Mouse (Mus musculus): Measurements from ENCODE around the gene Foxp2. TPM values are rescaled to one million over a fixed set of nuclear protein-coding genes. Genes with fewer than 3 reads are reported as not detected.
A peak's percentile ranks its signal among the peaks of the same experiment; 100 is the strongest.

Gene Foxp2
- 4.5 and 6.5 TPM in 2 replicates for total RNA-seq (2021)
- long read RNA-seq, partial matches to known transcripts = 2 of 3 reads
- long read RNA-seq, other reads (novel, unspliced or antisense) = 1 of 3 reads

DNA sequence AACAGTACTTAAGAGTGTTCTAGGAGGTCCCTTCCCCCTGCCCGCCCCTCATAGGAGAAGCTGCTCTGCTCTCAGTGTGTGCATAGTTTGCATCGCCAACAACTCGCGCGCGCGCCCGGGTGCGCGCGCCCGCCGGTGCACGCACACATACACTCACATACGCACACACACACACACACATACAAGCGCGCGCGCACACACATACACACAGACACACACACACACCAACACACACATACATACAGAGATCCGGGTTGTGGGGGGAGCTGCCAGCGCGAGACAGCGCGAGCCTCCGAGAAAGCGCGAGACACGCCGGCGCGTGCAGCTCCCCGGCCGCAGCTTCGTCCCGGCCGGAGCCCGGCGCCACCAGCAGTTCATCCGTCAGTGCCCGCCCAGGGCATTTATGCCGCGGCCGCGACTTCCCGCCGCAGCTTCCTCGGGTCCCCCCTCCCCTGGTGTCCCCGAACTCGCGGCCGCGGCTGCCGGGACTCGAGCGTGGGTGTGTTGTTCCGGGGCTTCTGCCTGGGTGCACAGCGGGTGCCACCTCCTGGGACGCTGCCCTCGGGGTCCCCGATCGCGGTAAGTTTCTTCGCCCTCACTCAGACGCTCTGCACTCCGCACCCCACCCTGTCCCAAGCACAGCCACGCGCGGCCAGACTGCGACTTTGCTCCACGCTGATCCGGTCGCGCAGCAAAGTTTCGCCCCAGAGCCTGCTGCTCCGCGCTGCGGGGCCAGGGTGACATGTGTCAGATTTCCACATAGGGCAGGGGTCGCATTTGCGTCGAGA lies at the start of gene Foxp2:
Gene Foxp2, plus strand, starts transcription at position 167 of the 788 bp plus-strand sequence.
- peak; percentile 36 for DNase-seq

DNA sequence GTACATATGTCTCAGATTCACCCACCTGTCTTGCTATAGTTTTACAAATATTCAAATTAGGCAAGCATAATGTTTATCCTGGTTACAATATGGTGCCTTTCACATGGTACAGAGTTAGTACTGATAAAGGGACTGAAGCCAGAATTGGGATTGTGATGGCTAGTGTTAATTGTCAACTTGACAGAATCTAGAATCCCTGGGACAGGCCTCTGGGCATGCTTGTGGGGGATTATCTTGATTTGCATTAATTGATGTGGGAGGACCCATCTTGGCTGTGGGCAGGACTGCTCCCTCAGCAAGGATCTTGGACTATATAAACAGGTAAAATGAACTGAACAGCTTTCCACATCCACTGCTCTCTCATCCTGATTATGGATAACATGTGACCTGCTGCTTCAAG lies 15.9 kb upstream of the Foxp2 start:
- no peak for DNase-seq

DNA sequence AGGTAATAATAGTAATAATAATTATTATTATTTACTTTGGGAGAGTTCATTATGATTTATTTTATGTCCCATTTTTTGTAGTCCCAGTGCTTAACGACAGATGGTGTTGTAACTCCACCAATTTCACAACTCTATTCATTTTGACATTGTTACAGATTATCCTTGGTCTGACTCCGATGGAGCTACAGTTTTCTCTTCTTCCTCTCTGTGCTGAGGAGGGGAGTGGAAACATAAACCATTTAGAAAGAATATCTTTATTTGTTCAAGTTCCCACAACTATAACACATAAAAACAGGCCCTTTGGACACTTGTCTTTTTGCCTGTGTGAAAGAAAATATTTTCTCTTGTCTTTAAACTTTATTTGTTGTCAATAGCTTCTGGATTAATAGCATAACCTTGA lies 4.1 kb upstream of the Foxp2 start:
- no peak for DNase-seq

DNA sequence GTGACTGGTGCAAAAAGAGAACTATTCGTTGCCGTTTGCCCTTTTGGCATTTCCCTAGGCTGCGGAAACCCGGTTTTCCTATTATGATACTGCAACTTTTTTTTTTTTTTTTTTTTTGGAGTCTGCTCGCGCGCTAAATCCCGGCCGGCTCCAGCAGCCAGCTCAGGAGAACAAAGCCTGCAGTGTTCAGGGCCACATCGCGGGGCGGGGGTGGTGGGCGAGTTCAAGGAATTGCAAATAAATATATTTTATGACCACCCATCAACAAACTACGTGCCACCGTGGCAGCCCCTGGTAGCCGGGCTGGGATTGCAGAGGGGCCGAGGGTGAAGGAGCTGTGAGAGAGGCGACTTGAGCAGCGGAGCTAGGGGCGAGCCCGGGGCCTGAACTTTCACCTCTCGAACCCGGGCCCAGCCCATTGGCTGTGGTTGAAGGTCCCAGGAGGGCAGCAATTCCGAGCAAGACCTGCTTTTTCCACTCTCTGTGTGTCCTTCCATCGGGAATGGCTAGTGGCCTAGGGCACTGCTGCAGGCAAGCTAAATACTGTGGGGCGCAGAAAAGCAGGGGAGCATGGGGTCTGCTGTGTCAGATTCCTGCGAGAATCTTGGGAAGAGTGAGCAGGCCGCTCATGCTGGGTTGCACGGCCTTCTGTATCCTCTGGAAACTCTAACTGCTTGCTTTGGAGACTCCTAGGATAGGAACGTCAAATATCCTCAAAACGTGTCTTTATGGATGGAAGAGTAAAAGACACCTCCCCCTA lies 2.9 kb upstream of the Foxp2 start:
- no peak for DNase-seq

DNA sequence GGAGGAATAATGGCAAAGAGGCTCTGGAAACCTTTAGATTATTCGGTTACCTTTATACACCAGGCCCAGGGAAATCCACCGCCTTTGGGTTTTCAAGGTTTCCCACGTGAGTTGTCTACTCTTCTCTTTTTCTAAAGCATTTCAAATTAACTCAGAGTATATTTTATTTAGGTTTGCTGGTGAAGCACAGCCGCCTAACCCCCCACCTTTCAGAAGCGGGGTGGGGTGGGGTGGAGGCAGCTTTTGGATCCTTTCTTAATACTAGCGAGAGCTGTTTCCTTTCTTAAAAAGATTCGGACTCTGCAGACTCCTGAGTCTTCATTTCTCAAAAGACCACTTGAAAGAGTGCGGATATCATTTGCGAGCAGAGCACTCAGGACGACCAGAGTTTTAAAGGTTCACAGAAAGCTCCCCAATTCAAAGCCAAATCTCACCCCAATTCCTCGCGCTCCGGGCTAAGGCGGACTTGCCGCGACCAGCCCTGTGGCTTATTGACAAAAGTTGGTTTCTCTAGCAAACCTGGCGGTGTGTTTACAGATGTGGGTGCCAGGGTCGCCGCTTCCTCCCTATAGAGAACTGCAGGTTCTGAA lies 2.0 kb upstream of the Foxp2 start:
- DNase-seq = no peak

DNA sequence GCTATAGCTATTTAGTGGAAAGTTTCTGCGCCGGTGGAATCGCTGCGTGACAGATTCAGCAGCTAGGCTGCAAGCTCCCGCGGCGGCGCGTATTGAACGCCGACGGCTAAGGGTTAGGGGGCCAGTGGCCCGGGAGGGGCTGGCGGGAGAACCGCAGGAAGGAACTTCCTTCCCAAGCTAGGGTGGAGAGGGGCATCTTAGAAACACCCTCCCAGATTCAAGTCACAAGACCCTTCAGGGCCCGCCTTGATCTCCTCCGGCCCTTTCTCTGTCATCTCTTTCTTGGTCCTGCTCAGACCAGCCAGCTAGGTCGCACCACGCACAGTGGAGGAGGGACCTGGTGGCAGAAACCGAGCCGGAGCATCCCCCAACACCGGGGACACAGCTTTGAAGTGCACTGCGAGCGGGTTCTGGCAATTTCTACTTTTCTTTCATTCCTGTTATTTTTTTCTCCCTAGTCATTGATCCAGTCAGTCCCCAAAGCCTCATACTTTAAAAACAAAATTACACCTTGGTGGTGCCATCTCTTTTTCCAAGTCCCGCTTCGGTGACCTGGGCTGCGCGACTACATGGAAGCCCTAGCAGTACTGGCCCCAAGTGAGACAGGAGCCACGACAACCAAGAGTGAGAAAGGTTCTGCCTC lies 1.1 kb upstream of the Foxp2 start:
- DNase-seq = peak; percentile 9

DNA sequence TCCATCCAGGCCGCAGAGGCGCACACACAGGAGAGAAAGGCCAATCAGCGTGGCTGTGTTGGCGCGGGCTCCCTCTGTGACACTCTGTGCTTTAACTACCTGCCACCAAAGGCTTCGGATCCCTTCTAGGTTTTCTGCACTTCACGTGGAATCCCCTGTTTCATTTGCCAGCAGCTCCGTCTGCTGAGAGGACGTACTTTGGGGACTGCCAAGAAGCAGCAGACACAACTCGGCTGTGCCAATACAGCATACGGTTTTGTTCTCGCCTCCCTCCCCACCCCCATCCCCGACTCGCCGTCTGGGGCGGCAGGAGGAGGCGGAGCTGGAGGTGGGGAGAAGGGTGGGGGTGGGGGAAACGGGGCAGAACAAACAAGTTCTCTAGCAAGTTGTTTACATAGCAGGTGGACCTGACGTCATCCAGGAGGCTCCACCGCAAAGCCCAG lies 549 bp upstream of the Foxp2 start:
- peak; percentile 58 for DNase-seq

DNA sequence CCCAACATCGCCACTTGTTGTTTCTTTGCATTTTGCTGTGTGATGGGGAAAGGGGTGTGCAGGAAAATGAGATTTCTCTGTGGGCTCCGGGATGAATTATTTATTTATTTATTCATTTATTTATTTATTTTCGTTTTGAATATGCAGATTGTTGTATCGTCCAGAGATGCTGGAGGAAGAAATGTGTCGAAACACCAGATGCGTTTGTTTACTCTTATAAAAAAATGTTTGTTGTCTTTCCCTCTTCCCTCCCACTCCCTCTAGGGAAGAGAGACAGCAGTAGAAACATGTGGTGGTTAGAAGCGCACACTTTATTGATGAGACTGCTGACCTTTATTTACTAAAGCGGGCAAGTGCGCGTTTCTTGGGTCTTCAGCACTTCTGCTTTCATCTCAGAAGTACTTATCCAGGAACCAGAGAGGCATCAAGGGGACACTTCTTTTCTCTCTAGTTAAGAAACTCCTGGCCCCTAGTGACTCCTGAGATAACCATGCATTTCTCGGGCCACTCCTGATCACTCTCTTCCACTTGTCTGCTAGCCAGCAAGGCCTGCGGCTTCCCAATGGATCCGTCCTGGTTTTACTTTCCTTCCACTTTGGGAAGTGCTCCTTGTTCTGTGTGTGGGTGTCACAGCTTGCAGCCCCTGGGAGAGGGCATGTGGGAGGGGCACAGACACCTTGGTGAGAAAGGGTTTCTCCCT lies 972 bp downstream of the Foxp2 start:
- no peak for DNase-seq

DNA sequence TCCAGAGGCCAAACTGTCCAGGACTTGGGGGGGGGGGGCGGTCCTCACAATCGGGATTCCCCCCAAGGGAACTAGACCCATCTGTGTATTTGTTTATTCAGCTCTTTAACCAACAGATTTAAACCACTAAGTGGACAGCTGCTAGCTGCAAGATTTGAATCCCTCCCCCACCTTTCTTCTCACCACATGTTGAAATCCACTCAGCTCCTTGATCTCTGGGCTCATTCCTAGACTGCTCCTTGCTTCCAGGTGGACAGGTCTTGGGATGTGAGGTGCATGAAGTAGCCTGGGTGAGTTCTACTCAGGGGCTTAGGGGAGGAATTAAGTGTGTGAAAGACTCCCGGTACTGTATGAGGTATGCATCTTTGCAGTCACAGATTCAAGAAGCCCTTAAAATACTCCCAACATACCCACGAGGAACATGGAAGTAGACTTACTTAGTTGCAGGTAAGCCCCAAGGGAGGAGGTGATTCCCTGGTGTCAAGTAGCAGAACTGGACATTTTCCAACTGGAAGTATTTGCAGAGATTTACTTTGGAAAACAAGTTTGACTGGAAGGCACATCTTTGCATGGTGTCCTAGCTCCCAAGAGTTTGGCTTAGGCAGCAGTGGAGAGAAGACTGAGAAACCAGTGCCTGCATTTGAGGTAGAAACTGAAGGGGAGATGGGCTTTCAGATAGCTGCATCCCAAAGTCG lies 2.3 kb downstream of the Foxp2 start:
- no peak for DNase-seq

DNA sequence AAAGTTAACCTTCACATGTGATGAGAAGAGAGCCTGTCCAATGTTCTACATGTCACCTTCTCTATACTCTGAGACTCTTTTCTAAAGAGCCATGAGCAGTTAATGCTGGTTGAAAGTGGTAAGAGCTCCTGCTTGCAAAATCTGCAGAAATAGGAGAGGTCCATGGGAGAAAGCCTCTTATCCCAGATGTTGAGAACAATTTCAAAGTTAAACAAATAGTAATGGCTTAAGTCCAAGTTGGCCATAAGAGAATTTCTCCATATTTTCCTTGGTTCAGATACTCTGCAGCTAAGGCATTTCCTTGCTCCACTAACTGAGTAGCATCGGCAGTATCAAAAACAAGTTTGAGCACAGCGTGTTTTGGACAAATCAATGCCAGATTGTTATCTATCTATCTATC lies 13.9 kb downstream of the Foxp2 start:
- DNase-seq = no peak

DNA sequence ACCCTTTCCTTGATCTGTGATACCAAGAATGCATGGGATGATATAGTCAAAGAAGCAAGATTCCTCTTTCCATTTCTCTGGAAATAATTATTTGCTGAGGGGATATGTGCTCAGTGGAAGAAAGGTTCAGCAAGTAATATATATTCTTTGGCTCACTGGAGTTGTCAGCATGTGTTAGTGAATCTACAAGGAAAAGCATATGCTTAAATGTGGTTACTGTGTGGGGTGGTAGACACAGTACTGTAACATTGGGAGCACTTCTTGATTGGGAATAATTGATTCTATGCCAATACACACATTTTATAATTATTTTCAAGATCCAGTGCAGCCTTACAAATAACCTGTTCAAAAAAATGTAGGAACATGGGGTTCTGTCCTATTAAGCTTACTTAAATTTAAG lies 21.6 kb downstream of the Foxp2 start:
- no peak for DNase-seq

DNA sequence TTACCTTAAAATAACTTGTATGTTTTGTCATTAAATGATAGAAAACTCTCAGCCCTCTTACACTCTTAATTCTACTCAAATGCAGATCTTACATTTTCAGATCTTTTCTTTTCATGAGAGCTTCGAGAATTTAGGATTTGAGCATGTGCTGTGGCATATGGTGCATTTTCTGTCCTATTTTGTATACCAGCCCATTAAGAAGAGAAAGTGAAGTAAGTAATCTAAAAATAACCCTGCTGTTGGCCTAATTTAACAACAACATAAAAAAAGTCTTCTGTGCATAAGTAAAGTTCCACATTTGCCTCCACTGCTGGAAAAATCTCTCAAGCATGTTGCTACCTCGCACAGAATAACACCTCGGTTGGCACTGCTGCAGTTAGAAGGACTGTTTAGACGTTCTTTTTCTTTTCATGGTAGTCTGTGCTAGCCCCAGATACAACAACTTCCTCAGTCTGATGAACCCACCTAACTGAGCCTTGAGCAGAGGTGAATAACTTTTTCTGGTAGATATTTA lies 23.9 kb downstream of the Foxp2 start:
- DNase-seq = no peak

DNA sequence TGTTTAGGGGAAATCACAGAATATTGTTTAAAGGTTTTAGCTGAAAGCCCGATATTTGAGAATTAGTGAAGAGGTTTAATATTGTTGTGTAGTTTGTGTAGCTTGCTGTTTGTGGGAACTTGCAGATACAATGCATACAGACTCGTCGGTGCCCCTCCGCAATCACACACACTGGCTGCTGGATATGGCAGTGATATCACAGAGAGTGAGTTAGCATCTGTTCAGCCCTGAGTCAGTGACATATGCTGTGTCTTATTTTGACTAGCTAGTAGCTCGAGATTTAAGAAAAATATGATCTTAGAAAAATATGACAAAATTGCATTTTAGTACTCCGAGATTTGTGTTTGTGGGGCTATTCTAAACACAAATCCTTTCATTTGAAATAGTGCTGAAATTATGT lies 49.9 kb downstream of the Foxp2 start:
- DNase-seq = no peak

DNA sequence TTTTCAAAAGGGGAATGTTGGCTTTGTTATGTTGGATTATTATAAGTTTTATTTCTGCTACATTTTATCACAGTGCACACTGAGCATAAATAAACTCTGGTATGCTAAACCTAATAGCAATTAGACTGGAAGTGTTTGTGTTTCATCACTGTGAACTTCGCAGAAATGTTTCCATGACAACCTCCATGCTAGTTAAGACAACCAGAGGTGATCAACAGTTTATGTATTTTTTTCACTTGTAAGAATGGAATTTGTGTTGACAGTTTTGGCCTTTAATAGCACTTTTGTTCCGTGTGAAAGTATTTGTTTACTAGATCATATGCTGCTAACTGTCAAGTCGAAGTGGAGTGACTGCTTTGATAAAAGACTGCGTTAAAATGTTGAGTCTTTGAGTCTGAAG lies 51.6 kb downstream of the Foxp2 start:
- DNase-seq = no peak

DNA sequence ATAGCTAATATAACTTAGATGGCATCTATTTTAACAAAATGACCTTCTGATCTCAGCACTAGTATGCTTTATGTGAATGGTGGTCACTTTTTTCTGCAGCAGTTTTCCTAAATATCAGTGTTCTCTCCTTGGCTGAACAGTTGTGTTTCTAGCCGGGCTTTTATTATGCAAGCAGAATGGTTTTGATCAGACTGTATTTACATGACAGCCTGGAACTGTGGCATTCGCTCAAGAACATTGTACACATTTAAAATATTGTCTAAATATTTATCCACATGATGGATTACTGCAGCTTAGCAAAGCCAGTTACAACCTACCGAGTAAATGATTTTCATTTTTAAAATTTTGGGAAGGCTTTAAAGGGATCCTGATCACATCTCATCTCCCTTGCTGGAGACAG lies 75.9 kb downstream of the Foxp2 start:
- DNase-seq = no peak

DNA sequence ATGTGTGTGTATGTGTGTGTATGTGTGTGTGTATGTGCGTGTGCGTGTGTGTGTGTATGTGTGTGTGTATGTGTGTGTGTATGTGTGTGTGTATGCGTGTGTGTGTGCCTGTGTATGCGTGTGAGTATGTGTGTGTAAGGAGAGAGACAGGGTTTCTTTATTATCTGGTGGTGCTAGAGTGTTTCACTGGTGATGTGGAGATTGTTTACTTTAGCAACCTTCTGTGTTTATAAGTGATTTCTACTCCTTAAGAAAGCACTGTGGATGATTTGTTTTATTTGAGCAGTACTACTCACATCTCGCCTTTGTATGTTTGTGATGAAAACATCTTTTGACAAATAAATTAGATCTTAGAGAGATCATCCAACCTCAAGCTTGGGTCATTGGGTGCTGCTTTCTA lies 77.1 kb downstream of the Foxp2 start:
- DNase-seq = no peak

DNA sequence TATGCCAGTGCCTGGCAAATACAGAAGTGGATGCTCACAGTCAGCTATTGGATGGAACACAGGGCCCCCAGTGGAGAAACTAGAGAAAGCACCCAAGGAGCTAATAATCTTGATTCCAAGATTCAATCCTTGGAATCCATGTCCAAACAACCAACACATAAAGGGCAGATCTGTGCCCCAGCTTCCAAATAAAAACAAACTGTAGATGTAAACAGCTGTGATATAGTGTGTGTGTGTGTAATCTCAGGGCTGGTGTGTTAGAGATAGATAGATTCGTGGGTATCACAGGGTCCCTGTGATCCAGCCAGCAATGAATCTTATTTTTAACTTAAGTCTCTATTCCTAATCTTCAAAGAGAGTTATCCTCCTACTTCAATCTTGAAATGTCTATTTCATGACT lies 107.0 kb downstream of the Foxp2 start:
- no peak for DNase-seq

DNA sequence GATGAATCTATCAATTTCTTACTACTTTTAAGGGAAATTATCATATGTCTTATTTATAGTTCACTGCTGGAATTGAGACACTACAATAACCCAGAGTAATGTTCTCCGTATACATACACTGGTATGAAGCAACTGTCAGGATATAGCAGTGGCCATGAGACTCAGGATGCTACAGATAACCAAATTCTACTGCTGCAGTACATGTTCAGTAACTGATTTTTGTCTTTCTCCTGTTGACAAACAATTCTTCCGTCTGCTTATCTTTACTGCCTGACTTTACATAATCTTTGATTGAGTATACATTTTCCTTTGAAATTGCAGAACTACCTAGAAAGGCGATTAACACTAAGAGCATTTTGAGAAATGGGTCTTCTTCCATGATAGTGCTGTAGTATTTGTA lies 127.3 kb downstream of the Foxp2 start:
- no peak for DNase-seq

DNA sequence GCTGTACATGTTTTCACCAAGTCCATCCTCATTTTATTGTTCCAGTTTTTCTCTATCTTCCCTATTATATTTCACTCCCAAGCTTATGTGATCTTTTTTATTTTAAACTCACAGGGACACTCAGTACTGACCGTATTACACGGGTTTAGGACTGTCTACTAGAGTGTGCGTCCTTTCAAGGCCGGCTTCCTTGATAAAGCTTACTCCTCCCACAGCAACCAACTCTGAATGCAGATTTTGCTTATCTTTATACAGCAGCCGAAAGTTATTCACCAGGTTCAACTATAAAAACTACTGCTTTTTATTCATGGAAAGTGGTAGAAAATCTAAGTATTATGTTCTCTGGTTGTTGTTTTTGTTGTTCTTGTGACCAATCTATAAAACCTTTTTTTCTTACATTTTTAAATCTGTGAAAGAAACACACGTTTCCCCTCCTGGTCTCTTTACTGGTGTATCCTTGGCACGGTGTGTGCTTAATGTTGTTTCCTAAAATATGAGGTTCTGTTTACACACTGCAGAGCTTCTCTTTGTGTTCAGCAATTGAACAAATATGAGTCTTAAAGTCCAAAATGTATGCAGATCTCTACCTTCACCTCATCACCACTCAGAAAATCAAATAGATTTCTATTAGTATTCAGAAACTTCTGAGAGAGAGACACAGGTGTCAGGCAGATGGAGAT lies 128.4 kb downstream of the Foxp2 start:
- no peak for DNase-seq

DNA sequence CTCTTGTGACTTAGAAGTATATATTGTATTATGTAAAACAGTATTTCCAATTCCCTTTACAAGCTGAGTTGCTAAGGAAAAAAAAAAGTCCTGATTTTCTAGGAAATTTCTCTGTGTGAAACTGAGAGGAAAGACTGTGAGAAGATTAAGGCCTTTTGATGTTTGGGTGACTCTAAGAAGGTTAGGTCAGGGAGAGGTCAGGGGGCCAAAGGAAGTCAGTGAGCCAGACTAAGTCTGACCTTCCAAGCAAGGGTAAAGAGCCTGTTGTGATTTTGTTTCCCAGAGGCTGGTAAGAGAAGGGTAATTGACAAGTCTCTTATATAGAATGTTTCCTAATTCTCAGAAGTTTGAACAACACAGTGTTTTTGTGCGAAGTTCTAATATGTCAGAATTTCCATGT lies 162.1 kb downstream of the Foxp2 start:
- DNase-seq = no peak

DNA sequence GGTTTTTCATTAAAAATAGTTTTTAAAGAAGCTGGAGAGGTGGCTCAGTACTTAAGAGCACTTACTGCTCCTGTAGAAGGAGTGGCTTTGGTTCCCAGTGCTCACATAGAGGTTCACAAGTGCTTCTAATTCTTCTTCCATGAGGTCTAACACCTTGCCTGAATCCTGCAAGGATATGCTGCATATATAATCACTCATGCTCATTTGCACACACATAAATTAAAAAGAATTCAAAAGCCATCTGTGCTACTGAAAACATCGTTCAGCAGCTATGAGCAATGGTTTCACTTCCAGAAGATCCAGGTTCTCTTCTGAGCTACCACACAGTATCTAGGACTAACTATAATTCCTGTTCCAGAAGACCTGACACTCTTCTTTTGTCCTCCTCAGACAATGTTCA lies 200.4 kb downstream of the Foxp2 start:
- DNase-seq = no peak
